Mouse (Mus musculus): ENCODE results near the gene Rsph3b.

DNA sequence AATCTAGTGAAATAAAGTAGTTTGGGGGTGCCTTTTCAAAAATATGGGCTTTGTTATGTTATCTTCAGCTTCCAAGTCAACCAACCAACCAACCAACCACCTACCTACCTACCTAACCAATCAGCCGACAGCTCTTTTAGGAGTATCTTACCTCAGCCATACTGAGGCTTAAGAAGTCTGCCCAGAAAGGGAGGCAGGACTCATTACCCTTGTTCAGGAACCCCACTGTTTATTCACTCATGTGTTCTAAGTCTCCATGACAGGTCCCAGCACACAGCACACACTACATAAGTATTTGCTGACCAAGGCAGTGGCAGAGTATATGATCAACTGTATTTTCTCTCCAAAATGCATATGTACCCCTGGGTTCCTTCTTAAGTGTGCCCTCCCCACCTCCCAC is 64.0 kb downstream of the Rsph3b start:
- TF ChIP-seq MYC (IDR thresholded peaks at IDR 0.05; ENCODE audit: low read depth, low read length), result no peak
- no peak for TF ChIP-seq CTCF (IDR thresholded peaks at IDR 0.05 in 2 of 3, conservative IDR thresholded peaks at IDR 0.05 in 1 of 3; ENCODE audit: control insufficient read depth in 1 of 3, insufficient read depth in 1 of 3, low read depth in 2 of 3, low read length in 3 of 3, poor library complexity in 1 of 3, severe bottlenecking in 1 of 3)
